Mouse (Mus musculus): ENCODE measurements around the gene Yif1b.

Gene Yif1b

DNA sequence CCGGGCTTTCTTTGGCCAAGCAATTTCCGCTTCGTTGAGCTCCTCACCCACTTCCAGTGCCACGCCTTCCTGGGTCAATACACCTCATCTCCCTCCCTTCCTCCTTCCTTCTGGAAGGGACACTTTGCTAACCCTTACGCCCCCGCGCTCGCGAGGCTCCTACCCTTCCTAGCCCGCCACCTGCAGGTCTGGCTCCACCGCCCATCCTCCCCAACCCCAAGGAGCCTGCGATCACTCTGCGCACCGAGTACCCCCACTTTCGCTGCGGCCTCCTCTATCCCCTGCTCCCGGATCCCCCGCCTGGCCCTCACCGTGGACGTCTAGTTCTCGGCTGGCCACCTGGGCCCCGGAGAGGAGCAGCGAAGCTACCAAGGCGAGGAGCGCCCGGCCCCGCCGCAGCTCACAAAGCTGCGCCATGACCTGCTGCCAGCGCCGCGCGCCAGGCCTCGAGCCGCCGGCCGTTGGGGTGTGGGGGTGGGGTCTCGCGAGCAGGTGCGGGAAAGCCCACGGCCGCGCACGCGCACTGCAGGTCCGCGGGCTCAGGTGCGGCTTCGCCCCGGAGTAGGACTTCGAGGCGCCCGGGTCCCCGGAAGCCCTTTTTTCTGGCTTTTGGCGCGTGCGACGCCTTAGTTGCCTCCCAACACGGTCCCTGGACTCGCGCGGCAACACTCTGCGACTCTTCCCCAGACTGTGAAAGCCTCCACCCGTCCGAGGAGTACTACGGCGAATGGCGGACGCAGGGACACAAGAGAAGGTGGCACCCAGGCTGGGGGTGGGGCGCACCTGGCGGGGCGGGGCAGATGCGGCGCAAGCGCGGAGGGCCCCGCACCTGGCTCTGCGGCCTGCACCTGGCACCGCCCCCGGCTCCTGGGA is 43.3 kb downstream of the Yif1b start, which contains the start of gene Spint2:
Gene Spint2, minus strand, starts transcription at position 712 of the 873 bp plus-strand sequence.
- peak; percentile 93 for DNase-seq (ENCODE audit: low spot score)

DNA sequence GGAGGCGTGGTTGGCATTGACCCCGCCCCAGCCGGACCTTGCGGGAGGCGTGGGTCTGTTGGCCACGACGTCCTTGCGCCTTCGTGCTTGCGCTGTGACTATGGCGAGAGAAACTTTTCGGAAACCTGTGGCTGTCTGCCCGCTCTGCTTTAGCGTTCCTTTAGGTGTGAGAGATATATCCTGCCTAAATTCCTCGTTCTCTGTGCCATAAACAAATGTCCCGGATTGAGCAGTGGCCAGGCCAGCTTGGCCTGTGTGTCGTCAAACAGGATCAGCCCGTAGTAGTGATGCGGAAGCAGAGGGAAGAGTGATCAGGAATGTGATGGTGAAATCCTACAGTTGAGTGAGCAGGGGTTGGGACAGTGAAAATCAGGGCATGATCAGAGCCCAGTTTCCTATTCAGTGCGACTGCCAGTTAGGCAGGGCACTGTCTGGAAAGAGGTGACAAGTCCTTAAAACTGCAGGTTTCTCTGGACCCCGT is 44.0 kb downstream of the Yif1b start:
- no peak for DNase-seq (ENCODE audit: low spot score)

DNA sequence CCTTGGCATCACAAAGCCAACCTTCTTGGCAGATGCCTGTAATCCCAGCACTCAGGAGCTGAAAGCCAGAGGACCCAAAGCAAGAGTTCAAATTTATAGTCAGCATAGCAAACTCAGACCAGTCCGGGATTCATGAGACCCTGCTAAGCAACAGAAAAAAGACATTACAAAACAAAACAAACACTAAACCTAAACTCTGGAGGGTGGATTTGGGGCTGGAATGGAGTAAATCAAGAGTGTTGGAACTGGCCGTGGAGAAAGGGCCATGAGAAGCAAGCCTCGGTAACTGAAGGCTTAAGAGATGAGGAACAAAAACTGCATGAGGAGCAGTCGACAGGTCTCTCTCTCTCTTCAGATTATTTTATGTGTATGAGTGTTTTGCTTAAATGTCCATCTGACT is 45.7 kb downstream of the Yif1b start:
- DNase-seq (ENCODE audit: low spot score): no peak

DNA sequence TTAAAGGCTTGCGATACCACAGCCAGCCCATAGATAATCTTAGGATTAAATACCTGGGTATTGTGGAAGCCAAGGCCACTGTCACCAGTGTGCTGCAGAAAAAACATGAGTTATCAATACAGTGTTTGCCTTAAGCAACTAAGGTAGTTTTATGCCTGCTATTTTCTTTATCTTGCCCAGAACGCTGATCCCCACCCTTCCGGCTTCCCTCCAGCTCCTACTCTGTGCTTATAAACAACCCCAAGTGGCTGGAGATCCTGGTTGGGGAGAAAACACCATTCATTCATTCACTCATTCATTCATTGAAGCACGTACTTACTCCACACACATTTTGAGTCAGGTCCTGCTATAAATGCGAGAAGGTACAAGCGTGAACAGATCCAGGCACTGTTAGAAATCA is 46.4 kb downstream of the Yif1b start:
- no peak for DNase-seq (ENCODE audit: low spot score)

DNA sequence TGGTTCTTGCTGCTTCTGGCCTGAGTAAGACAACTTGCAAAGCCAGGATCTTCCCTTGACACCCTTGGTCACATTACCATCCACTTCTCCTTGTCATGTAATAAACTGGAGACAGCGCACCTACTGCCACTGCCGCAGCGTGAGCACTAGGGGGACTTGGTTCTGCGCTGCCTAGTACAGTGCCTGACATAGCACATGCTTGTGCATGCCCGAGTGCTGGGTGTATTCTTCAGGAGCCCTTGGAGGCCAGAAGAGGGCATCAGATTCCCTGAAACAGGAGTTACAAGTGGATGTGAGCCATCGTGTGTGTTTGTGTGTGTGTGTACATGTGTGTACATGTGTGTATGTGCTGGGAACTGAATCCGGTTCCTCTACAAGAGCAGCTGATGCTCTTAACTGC is 49.4 kb downstream of the Yif1b start:
- no peak for DNase-seq (ENCODE audit: low spot score)

DNA sequence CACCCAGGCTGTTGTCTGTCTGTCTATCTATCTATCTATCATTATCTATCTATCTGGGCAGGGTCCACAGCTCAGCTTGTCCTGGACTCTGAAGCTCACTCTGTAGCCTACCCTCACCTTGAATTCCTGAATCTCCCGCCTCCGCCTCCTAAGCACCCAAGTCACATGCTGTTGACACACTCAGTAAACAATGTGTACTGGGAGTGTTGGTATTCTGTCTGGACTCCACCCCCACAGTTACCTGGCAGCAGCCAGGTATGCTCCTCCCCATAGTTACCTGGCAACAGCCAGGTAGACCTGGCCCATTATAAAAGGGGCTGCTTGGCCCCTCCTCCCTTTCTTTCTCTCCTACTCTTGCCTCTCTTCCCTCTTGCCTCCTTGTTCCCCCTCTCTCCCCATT is 50.0 kb downstream of the Yif1b start:
- no peak for DNase-seq (ENCODE audit: low spot score)

DNA sequence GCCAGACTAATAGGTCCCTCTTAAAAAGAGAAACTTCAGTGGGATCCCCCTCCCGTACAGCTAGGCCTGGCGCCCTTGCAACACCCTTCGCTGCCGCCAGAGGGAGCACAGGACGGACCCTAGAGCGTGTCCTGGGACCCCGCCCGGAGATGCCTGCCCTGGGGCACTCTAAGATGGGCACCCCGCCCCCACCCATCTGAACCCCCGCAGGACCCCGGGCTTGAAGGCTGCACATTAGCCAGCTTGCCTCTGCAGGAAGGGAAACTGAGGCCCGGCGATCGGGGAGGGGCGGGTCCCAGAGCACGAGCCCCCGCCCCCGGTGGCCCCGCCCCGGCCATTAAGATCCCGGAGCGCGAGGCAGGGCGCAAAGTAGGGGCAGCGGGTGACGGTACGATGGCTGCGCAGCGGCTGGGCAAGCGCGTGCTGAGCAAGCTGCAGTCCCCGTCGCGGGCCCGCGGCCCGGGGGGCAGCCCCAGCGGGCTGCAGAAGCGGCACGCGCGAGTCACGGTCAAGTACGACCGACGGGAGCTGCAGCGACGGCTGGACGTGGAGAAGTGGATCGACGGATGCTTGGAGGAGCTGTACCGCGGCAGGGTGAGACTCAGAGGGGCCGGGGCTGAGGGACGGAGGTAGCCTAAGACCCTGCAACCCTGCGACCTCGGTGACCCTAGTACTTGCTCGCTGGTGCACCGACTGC is 51.0 kb downstream of the Yif1b start, which contains the start of gene Ppp1r14a:
Gene Ppp1r14a, plus strand, starts transcription at position 367 of the 697 bp plus-strand sequence.
- peak; percentile 85 for DNase-seq (ENCODE audit: low spot score)

DNA sequence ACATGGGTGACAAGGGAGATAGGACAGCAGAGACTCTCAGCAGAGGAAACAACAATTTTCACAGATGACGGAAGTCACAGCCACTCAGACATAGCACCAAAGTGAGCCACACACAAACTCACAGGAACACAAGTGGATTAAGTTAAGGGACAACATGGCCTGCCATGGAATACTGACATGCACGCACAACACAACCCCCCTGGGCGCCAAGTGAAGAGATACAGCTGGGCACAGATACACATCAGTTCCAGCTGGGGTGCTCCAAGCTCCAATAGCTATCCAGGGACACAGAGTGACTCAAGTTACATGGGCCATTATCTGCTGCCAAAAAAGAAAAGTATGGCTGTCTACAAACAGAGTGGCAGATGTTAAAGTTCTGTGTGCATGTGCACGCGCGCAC is 51.7 kb downstream of the Yif1b start:
- DNase-seq (ENCODE audit: low spot score): peak; percentile 48

DNA sequence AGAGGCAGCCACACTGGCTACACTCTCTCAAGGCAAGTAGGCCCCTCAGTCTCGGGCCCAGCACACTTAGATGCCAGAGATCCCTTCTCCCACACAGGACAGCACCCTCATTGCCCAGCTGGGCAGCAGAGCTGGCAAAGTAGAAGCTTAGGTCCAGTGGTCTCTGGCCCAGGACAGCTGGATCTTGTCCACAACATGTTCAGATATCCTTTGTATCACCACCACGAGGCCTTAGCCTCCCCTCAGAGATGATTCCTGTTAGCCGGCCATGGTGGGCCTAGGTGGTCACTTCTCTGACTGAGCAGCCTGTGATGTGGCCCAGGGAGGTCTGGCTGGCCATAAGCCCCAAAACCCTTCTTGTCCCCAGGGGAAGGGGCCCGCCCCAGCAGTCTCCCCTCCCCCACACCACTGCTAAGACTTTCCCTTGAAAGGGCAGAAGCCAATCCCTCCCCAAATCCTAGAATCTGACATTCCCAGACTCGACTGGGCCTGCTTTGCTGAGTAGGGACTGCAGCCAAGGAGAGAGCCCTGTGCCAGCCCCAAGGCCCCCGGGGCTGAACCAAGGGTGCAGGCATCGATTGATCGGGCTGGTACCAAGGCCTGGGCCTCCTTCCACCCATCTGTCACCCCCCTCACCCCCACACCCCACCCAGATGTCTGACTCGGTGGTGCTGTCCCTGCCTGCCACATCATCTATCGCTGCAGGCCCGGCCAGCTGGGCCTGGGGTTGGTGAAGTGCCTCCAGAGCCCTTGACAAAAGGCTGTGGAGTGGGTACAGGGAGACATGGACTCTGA is 52.8 kb downstream of the Yif1b start:
- no peak for DNase-seq (ENCODE audit: low spot score)

DNA sequence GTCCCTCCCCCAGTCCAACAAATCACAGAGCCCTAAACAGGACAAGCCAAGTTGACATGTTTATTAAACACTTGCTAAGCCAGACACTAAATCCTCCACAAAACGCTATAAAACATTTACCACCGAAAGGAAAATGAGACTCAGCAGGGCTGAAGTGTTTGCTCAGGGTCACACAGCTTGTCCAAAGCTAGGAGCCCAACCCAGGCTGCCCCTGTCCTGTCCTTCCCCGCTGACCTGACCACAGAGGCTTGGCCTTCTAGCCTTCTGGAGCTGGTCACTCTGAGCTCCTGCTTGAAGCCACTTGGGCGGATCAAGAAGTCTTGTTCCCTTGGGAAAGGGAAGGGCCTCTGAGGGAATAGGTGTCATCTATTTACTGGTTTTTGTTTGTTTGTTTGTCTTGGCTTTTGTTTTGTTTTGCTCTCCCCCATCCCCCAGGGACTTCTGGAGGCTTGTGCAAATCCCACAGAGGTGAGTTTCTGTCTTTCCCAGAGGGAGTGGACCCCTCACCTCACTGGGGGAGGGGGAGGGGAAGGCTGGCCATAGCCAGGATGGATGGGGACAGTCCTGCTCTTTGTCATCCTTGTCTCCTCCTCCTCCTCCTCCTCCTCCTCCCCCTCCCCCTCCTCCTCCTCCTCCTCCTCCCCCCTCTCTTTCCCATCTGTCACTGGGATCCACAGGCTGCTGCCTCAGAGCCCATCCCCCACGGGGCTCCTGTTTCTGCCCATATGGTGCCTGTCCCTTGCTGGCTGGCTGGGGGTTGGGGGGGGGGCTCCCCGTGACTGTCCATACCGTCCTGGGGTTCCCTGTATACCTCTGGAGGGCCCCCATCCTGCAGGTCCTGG is 53.7 kb downstream of the Yif1b start:
- DNase-seq (ENCODE audit: low spot score): no peak

DNA sequence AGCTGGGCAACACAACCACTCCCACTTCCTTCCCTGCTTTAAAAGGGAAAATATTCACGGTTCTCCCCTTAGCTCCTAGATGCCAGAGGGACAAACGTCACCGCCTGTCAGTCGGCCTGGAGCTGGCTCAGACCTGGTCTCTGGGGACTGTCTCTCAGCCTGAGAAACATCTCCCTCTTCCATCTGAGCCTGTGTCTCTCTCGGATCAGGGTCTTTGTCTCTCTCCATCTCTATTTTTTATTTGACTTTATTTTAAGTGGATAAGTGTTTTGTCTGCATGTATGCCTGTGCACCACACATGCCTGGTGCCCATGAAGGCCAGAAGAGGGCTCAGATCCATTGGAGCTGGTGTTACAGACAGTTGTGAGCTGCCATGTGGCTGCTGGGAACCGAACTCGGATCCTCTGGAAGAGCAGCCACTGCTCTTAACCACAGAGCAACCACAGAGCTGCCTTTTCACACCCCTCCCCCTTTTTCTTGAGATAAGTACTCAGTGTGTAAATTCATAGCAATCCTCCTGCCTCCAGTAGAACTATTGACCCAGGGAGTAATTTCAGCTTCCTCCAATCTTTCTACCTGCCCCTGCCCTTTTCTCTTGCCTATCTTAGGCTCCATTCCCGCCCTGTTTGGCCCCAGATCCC is 54.4 kb downstream of the Yif1b start:
- no peak for DNase-seq (ENCODE audit: low spot score)

DNA sequence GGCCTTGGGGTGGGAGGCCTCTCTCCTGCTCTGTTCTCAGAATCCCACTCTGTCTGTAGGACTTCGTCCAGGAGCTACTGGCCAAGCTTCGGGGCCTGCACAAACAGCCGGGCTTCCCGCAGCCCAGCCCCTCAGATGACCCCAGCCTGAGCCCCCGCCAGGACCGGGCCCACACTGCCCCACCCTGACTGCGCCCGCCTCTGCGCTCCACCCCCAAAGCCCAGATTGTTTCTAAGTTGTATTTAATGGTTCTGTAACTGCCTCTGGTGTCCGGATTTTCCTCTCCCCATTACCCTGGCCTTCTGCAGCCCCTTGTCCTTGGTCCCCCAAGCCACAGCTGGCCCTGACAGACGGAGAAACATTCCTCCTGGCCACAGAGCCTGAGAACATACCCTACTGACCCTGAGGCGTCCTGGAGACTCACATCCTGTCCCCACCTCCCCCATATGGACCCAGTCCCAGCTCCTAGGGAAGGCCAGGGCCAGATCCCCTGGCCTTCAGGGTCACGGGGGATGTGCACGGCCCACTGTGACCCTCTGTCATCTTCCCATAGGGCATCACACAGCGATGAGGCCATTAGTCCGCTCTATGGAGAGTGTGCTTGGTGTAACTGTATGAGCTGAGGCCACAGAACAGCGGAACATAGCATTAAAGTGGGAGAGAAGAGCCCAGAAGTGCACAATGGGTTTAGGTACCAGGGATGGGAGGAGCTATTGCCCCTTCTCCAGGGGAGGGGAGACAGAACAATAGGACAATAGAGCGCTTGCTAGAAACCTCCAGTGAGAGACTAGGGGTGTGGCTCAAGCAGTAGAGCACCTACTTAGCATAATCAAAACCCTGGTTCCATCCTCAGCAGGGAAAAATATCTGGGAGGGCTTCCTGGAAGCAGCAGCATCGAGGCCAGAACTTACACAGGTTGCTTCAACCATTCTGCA is 55.3 kb downstream of the Yif1b start:
- peak; percentile 54 for DNase-seq (ENCODE audit: low spot score)

DNA sequence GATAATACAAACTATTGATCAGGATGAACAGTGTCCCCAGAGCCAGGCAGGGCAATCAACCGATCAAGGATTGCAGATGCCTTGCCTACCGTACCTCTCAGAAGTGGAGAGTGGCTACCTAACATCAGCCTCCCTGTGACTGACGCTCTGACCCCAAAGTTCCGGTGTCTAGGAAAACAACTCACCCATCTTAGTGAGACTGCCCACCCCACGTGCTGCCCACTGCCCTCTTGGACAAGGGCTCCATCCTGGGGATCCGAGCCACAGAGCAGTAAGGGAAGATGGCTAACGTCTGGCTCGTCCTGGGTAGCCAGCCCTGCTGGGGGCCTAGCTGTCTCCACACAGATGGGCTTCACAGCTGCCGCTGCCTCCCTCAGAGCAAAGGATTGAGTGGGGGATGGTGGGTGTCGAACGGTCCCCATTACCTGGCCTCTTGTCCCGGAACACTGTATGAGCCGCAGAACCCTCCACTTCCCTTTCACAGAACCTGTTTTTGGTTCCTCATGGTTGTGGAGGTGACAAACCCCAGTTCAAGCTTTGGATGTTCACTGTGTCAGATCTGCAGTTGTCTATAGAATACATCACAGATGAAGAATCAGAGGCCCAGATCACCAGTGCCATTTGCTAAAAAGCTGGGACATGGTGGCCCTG is 56.1 kb downstream of the Yif1b start:
- DNase-seq (ENCODE audit: low spot score): no peak

DNA sequence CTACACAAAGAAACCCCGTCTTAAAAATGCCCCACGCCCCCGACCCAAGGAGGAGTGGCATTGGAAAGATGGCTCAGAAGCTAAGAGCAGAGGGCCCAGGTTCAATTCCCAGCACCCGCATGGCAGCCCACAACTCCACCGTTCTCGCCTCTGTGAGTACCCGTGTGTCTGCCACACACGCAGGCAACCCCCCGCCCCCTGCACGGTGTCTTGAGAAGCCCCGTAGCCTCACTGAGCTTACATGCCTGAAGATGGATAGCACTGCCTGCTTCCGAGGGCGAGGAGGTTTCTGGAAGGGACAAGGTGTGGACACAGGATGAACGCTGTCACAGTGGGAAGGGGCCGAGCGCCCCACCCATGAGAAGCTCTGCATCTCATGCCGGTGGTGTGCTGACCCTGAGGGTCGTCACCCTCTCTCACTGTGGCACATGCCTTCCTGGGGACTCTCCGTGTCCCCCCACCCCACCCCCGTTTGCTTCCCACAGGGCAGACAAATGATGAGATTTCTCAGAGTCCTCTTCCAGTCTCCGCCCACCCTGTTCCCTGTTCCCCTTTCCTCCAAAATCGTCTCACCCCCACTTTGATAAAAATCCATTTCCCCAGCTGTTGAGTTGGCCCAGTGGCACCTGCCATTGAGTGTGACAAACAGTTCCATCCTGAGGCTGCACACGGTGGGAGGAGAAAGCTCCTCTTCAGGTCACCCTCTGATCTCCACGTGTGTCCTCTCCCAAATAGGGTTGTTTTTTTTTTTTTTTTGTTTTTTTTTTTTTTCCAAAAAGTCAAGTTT is 57.9 kb downstream of the Yif1b start:
- no peak for DNase-seq (ENCODE audit: low spot score)

DNA sequence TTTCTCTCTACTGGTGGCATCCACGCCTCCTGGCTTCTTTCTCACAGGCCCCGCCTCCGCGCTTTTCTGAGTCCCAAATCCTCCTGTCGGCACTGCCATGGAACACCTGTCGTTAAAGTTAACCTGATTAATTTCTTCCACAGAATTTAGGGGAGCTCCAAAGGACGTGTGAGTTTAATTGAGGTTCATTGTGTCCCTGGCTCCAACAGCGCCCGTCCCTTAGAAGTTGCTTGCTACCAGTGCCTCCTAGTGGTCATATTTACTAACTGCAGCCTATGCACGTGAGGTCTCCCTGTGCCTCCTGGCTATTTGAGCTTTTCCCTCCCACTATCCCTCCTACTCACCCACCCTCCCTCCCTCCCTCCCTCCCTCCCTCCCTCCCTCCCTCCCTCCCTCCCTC is 58.9 kb downstream of the Yif1b start:
- peak; percentile 74 for DNase-seq (ENCODE audit: low spot score)
